Mouse (Mus musculus) C2C12 (cell line): ENCODE measurements around the gene Zfp790.

Experiments
- CEBPB ChIP-seq: IDR thresholded peaks from one replicate; pipeline ENCODE4 v1.6.1; 2011; ENCODE audit warnings: low read depth, mild to moderate bottlenecking, control low read depth, moderate library complexity
- CTCF ChIP-seq: IDR thresholded peaks from one replicate; pipeline ENCODE4 v1.5.1; 2011; ENCODE audit not compliant: control insufficient read depth, insufficient read depth, insufficient read length
- MYOD1 ChIP-seq: IDR thresholded peaks from one replicate; pipeline ENCODE4 v1.6.1; 2011; ENCODE audit warnings: low read depth; ENCODE audit not compliant: control insufficient read depth, insufficient read length
- MYOG ChIP-seq: IDR thresholded peaks from one replicate; pipeline ENCODE4 v1.6.1; 2011; ENCODE audit not compliant: control insufficient read depth, insufficient read length; ENCODE audit errors: extremely low read depth
- USF1 ChIP-seq: IDR thresholded peaks from one replicate; pipeline ENCODE4 v1.6.1; 2011; ENCODE audit warnings: low read depth, mild to moderate bottlenecking, control low read depth, moderate library complexity

DNA sequence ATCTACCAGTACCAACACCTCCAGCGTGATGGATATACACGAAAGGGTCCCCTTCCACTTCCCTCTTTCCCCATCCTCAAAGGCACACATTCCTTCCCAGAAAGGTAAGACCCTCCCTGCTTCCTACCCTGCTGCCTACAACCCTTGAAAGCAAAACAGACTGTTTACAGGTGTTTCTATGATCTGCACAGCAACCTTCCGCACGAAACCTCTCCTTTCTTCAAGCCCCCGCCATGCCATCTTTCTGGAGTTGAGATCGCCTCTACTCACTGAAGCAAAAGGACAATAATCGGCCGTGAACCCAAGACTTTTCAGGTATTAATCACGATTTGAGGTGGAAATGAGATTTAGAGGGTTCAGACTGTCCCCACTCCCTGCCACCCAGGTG lies 36.9 kb downstream of the Zfp790 start:
- TF ChIP-seq CTCF (no peak), USF1 (no peak), MYOG (no peak), CEBPB (no peak), MYOD1 (no peak)
